Mouse (Mus musculus): Measurements from ENCODE around the gene Abhd2. TPM values are rescaled to one million over a fixed set of nuclear protein-coding genes. Genes with fewer than 3 reads are reported as not detected.
A peak's percentile ranks its signal among the peaks of the same experiment; 100 is the strongest.

Abhd2 gene
- polyA plus RNA-seq, 1 experiment from 2014 or later, result 14.3 TPM

DNA sequence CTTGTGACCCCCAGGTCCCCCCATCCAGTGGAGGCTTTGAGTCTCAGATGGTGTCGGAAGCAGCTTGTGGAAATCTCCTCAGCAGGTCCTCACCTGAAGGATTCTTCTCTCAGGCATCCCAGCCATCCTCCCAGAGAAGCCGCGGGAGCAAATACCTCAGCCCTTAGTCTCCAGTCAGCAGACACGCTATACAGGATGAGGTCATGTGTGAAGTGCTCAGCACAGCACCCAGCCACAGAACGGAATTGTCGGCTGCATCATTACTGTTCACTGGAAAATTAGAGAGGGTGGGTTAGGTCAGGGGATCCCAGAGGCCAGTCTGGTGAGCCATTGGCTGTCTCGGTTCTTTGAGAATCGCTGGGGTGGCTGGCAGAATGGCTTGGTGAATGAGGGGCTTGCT lies 75.8 kb downstream of the Abhd2 start:
- Histone ChIP-seq H3K4me1 (no peaks in the 10 kb centered on the region; the same call in 1 of the 2 replicates), H3K27me3 (no peaks in the 10 kb centered on the region), H3K9ac (no peak overlapping the region), H3K4me3 (no peak overlapping the region), H3K36me3 (peaks cover 53% of the 10 kb centered on the region), H3K9me3 (replicated peaks) (no peaks in the 10 kb centered on the region), H3K4me2 (replicated peaks) (no peak overlapping the region), H3K27ac (no peak overlapping the region)
- ATAC-seq (ENCODE audit: low FRiP score), result no peak
- 89% methylated on average over 8 of the region's 8 CpGs for WGBS

- H3K27ac ChIP-seq, result no peak overlapping the region
- H3K4me2 ChIP-seq (replicated peaks), result no peak overlapping the region
- H3K9ac ChIP-seq, result no peak overlapping the region
- no peaks in the 10 kb centered on the region for H3K9me3 ChIP-seq (replicated peaks)
- peaks cover 52% of the 10 kb centered on the region for H3K36me3 ChIP-seq
- no peak overlapping the region for H3K4me3 ChIP-seq
- H3K27me3 ChIP-seq, result no peaks in the 10 kb centered on the region
- ATAC-seq (ENCODE audit: low FRiP score), result peak; percentile 35; the same call in 1 of the 2 replicates
- 35% methylated on average over 12 of the region's 12 CpGs for WGBS
- no peaks in the 10 kb centered on the region; the same call in 1 of the 2 replicates for H3K4me1 ChIP-seq
Observed at GRCm38 (mm10) chr7:79349738-79350386, 76.9 kb downstream of the Abhd2 start.

DNA sequence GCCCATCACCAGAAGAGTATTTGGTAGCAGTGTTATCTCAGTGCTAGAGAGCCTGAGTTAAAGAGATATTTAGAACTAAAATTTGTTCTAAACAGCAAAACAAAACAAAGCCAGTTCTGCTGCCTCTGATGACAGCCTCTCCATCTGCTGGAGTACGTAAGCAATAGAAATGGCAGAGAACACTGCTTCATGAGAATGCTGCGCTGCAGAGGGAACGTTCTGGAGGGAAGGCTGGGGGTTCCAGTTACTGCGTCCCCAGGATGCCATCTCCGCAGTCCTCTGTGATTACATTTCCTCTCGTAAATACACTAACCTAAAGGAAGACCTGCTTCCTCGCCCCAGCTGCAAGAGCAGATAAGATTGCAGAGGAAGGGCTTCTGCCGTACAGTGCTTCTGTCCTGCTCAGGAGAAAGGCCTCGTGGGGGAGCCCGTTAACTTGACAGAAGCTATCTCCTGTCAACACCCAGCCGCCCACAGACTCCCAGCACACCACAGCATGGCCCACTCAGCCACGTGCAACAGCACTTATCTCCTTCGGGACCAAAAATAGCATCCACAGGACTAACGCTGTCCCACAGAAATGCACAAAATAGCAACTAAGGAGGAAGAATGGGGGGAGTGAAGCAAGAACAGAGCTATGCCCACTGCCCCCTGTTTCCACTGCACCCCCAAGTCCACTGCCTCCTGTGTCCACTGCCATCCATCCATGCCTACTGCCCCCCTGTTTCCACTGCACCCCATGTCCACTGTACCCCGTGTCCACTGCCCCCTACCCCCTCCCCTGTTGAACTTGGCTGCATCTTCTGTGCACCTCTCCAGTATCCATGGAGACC lies 85.6 kb downstream of the Abhd2 start:
- no peaks in the 10 kb centered on the region for H3K27me3 ChIP-seq
- H3K9ac ChIP-seq, result 0 out of 2 replicates have a peak overlapping the region, but pooled peaks have one; percentile 8
- H3K9me3 ChIP-seq (replicated peaks), result no peaks in the 10 kb centered on the region
- H3K27ac ChIP-seq, result no peak overlapping the region
- ATAC-seq (ENCODE audit: low FRiP score), result no peak
- H3K4me1 ChIP-seq, result peaks cover 30% of the 10 kb centered on the region
- no peak overlapping the region for H3K4me2 ChIP-seq (replicated peaks)
- 69% methylated on average over 15 of the region's 15 CpGs for WGBS
- no peak overlapping the region for H3K4me3 ChIP-seq
- H3K36me3 ChIP-seq, result peaks cover 62% of the 10 kb centered on the region

GRCm38 (mm10) chr7:79359183-79359435 lies 86.1 kb downstream of the Abhd2 start:
- H3K36me3 ChIP-seq, result peaks cover 57% of the 10 kb centered on the region
- no peaks in the 10 kb centered on the region for H3K9me3 ChIP-seq (replicated peaks)
- 77% methylated on average over 3 of the region's 3 CpGs for WGBS
- no peaks in the 10 kb centered on the region for H3K27me3 ChIP-seq
- H3K27ac ChIP-seq, result no peak overlapping the region
- ATAC-seq (ENCODE audit: low FRiP score), result no peak
- 0 out of 2 replicates have a peak overlapping the region, but pooled peaks have one; percentile 8 for H3K9ac ChIP-seq
- H3K4me2 ChIP-seq (replicated peaks), result no peak overlapping the region
- no peak overlapping the region for H3K4me3 ChIP-seq
- peaks cover 33% of the 10 kb centered on the region for H3K4me1 ChIP-seq

- Histone ChIP-seq H3K27me3 (no peaks in the 10 kb centered on the region), H3K4me3 (no peak overlapping the region), H3K9ac (no peak overlapping the region), H3K4me2 (replicated peaks) (no peak overlapping the region), H3K27ac (no peak overlapping the region), H3K4me1 (peaks cover 33% of the 10 kb centered on the region), H3K36me3 (peaks cover 50% of the 10 kb centered on the region), H3K9me3 (replicated peaks) (no peaks in the 10 kb centered on the region)
- ATAC-seq (ENCODE audit: low FRiP score), result no peak; the same call in 1 of the 2 replicates
- WGBS, result 58% methylated on average over 11 of the region's 11 CpGs
Observed at GRCm38 (mm10) chr7:79360056-79360455, 87.1 kb downstream of the Abhd2 start.

DNA sequence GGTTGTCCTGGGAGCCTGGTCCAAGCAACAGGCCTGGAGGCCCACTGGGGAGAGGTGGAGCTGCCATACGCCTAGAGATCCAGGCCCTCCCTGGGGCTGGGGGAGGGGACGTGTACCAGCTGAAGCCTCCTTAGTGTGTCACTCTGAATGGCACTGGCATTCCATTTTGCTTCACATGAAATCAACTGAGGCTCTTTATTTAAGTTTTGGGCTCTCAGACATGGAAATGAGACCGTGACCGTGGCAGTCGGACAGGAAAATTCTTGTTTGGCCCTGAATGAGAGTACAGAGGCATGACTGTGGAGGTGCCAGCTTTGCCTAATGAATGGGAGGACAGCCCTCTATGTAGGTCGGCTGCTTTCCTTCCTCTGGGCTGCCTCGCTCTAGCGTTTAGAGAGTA lies 89.2 kb downstream of the Abhd2 start:
- Histone ChIP-seq H3K4me1 (peaks cover 33% of the 10 kb centered on the region), H3K4me2 (replicated peaks) (no peak overlapping the region), H3K27ac (peak overlapping the region; percentile 68), H3K9ac (no peak overlapping the region), H3K27me3 (no peaks in the 10 kb centered on the region), H3K4me3 (no peak overlapping the region), H3K36me3 (peaks cover 40% of the 10 kb centered on the region), H3K9me3 (replicated peaks) (no peaks in the 10 kb centered on the region)
- ATAC-seq (ENCODE audit: low FRiP score), result peak; percentile 88
- WGBS, result 47% methylated on average over 8 of the region's 8 CpGs

DNA sequence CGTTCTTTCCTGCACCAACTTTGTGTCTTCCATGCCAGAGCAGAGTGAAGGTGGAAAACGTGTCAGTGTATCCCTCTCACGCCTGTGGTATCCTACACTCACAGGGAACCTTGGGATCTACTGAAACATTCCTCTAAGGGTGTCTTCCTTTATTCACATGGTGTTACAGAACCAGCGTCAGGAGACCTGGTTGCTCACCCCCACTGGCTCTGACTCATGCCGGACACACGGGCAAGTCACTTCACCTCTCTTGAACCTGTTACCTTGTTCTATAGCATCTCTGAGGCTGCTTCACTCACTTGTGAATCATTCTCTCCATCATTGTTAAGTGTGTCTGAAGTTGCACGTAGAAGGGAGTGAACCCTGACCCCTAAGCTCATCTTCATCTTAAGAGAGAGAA lies 89.8 kb downstream of the Abhd2 start:
- no peak overlapping the region for H3K4me2 ChIP-seq (replicated peaks)
- peaks cover 37% of the 10 kb centered on the region for H3K36me3 ChIP-seq
- 90% methylated on average over 7 of the region's 7 CpGs for WGBS
- ATAC-seq (ENCODE audit: low FRiP score), result no peak
- no peaks in the 10 kb centered on the region for H3K27me3 ChIP-seq
- H3K27ac ChIP-seq, result peak overlapping the region; percentile 68; the same call in 1 of the 2 replicates
- peaks cover 33% of the 10 kb centered on the region for H3K4me1 ChIP-seq
- no peak overlapping the region for H3K4me3 ChIP-seq
- H3K9me3 ChIP-seq (replicated peaks), result no peaks in the 10 kb centered on the region
- no peak overlapping the region for H3K9ac ChIP-seq

- H3K4me1 ChIP-seq, result peaks cover 33% of the 10 kb centered on the region
Observed at GRCm38 (mm10) chr7:79363370-79364043, 90.5 kb downstream of the Abhd2 start.

DNA sequence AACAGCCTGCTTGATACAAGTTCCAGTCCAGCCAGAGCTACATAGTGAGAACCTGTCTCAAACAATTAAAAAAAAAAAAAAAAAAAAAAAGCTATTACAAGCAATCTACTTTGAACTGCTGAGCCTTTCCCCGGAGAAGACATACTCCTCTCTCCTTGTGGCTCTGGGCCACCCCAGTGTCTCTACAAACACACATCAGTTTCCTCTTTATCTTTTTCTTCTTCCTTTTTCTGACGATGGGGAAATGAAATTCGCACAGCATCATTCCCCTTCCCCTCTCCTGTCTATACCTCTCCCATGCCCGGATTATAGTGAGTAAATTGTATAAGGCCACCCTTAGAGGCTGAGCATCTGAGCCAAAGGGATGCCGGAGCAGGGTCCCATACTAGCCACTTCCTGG lies 95.7 kb downstream of the Abhd2 start:
- Histone ChIP-seq H3K27me3 (no peaks in the 10 kb centered on the region), H3K27ac (no peak overlapping the region), H3K4me1 (peaks cover 2% of the 10 kb centered on the region; the same call in 1 of the 2 replicates), H3K9ac (no peak overlapping the region), H3K9me3 (replicated peaks) (no peaks in the 10 kb centered on the region), H3K4me2 (replicated peaks) (no peak overlapping the region), H3K36me3 (peaks cover 9% of the 10 kb centered on the region; the same call in 1 of the 2 replicates), H3K4me3 (no peak overlapping the region)
- no peak for ATAC-seq (ENCODE audit: low FRiP score)
- WGBS, result 80% methylated on average over 5 of the region's 5 CpGs

More at GRCm38 (mm10) chr7:79363370-79364043, 90.5 kb downstream of the Abhd2 start:
- Histone ChIP-seq H3K36me3 (peaks cover 30% of the 10 kb centered on the region), H3K4me3 (no peak overlapping the region), H3K27me3 (no peaks in the 10 kb centered on the region), H3K4me2 (replicated peaks) (no peak overlapping the region), H3K9ac (no peak overlapping the region), H3K9me3 (replicated peaks) (no peaks in the 10 kb centered on the region), H3K27ac (no peak overlapping the region)
- no peak for ATAC-seq (ENCODE audit: low FRiP score)
- WGBS, result 81% methylated on average over 8 of the region's 8 CpGs

DNA sequence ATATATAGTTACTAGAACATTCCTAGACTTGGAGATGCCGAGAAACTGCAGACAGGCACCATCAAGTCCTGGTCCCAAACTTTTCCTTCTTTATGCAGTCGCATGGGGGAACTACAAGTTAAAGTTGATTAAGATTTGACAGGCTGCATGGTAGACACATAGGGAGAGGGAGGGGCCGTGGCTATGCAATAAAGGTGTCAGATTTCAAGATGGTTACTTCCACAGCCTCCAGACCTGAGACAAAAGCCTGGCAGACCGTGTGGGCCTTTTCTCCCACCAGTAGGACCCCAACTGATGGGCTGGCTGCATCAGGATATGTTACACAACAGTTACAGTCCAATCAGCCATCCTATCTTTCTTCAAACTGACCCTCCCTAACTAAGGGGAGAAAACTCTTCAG lies 96.4 kb downstream of the Abhd2 start:
- WGBS, result 44% methylated on average over 4 of the region's 4 CpGs
- ATAC-seq (ENCODE audit: low FRiP score), result no peak
- no peaks in the 10 kb centered on the region for H3K9me3 ChIP-seq (replicated peaks)

GRCm38 (mm10) chr7:79371321-79371879 lies 98.4 kb downstream of the Abhd2 start:
- Histone ChIP-seq H3K4me2 (replicated peaks) (no peak overlapping the region), H3K27me3 (no peaks in the 10 kb centered on the region), H3K27ac (no peak overlapping the region), H3K9ac (no peak overlapping the region), H3K36me3 (peaks cover under 1% of the 10 kb centered on the region; the same call in 1 of the 2 replicates), H3K4me3 (no peak overlapping the region), H3K9me3 (replicated peaks) (no peaks in the 10 kb centered on the region), H3K4me1 (no peaks in the 10 kb centered on the region)
- ATAC-seq (ENCODE audit: low FRiP score), result peak; percentile 63; the same call in 1 of the 2 replicates
- 49% methylated on average over 10 of the region's 10 CpGs for WGBS

More for the DNA sequence above, 96.4 kb downstream of the Abhd2 start:
- Histone ChIP-seq H3K27me3 (no peaks in the 10 kb centered on the region), H3K27ac (no peak overlapping the region), H3K4me2 (replicated peaks) (no peak overlapping the region), H3K9ac (no peak overlapping the region), H3K36me3 (peaks cover 9% of the 10 kb centered on the region; the same call in 1 of the 2 replicates), H3K4me3 (no peak overlapping the region), H3K4me1 (no peaks in the 10 kb centered on the region)

DNA sequence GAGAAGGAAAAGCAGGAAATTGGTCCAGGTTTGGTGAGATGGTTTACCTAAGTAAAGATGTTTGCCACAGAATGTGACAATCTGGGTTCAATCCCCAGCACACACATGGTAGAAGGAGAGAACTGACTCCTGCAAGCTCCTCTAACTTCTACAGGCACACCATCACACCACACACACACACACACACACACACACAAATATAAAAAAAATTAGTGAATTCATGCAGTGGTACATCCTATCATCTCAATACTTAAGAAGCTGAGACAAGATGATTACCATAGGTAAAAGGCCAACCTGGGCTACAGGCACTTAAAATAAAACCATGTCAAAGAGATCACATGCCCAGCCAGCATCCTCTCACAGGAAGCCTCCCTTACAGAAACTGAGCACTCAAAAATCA lies 101.0 kb downstream of the Abhd2 start:
- no peak overlapping the region for H3K4me3 ChIP-seq
- no peak overlapping the region for H3K9ac ChIP-seq
- ATAC-seq (ENCODE audit: low FRiP score), result no peak
- no peak overlapping the region for H3K27ac ChIP-seq
- no peaks in the 10 kb centered on the region for H3K4me1 ChIP-seq
- H3K9me3 ChIP-seq (replicated peaks), result no peaks in the 10 kb centered on the region
- no peaks in the 10 kb centered on the region for H3K27me3 ChIP-seq
- H3K4me2 ChIP-seq (replicated peaks), result no peak overlapping the region
- H3K36me3 ChIP-seq, result no peaks in the 10 kb centered on the region

Data from hindbrain, embryonic 12.5 days (tissue).